Mouse (Mus musculus) heart, embryonic 14.5 days (tissue): Measurements from ENCODE around the gene Adgrg5. TPM values are rescaled to one million over a fixed set of nuclear protein-coding genes. Genes with fewer than 3 reads are reported as not detected.

Source experiments
- ATAC-seq: fragments of 200-750 bp; cut with Nextera tagmentation; 2 replicates; pipeline ENCODE4 v1.8.0; 2017; ENCODE audit warnings: low read depth, moderate TSS enrichment; ENCODE audit not compliant: insufficient number of reproducible peaks, insufficient read depth, low FRiP score
- H3K27ac ChIP-seq, 2 experiments: fragments of 200-500 bp in 1 of 2; fragments of 300-500 bp in 1 of 2; sonication (generic) in 1 of 2; replicated peaks in 1 of 2; 2 replicates each; pipeline ENCODE4 v1.5.1; 2012 to 2014; ENCODE audit warnings: low read depth in 2 of 2, low read length in 2 of 2, control low read depth in 1 of 2, mild to moderate bottlenecking in 1 of 2, mixed read lengths in 1 of 2; ENCODE audit not compliant: control insufficient read depth in 1 of 2, insufficient read depth in 1 of 2
- H3K27me3 ChIP-seq: fragments of 300-500 bp; sonication (generic); 2 replicates; pipeline ENCODE4 v1.6.1; 2014; ENCODE audit warnings: mild to moderate bottlenecking, low read length, control low read depth; ENCODE audit not compliant: control insufficient read depth, insufficient read depth
- H3K36me3 ChIP-seq: fragments of 300-500 bp; sonication (generic); 2 replicates; pipeline ENCODE4 v1.6.1; 2014; ENCODE audit warnings: mild to moderate bottlenecking, control low read depth, low read length, mixed read lengths; ENCODE audit not compliant: control insufficient read depth, insufficient read depth
- H3K4me1 ChIP-seq, 2 experiments: fragments of 200-500 bp in 1 of 2; fragments of 300-500 bp in 1 of 2; sonication (generic) in 1 of 2; 2 replicates each; pipeline ENCODE4 v1.6.1; 2012 to 2014; ENCODE audit warnings: low read length in 2 of 2, control low read depth in 1 of 2, mixed read lengths in 1 of 2; ENCODE audit not compliant: control insufficient read depth in 2 of 2, insufficient read depth in 2 of 2
- H3K4me2 ChIP-seq: fragments of 300-500 bp; sonication (generic); 2 replicates; pipeline ENCODE4 v1.6.1; 2014; ENCODE audit warnings: mild to moderate bottlenecking, low read length
- H3K4me3 ChIP-seq, 2 experiments: fragments of 200-500 bp in 1 of 2; fragments of 300-500 bp in 1 of 2; sonication (generic) in 1 of 2; 2 replicates each; pipeline ENCODE4 v1.5.1; 2012 to 2014; ENCODE audit warnings: low read length in 2 of 2, mild to moderate bottlenecking in 2 of 2, control low read depth in 1 of 2, low read depth in 1 of 2, moderate library complexity in 1 of 2; ENCODE audit not compliant: control insufficient read depth in 1 of 2, insufficient read depth in 1 of 2
- H3K9ac ChIP-seq: fragments of 300-500 bp; sonication (generic); 2 replicates; pipeline ENCODE4 v1.6.1; 2014; ENCODE audit warnings: mild to moderate bottlenecking, low read length
- H3K9me3 ChIP-seq: fragments of 300-500 bp; sonication (generic); 2 replicates; pipeline ENCODE4 v1.6.1; 2016; ENCODE audit warnings: low read length, control low read depth; ENCODE audit not compliant: control insufficient read depth
- WGBS: fragments of 180-500 bp; shearing (Covaris S2); extraction: QIAGEN DNeasy Blood & Tissue Kit; methylation state at CpG from one replicate; pipeline ENCODE4 v1.1.7; 2014; 5-methylcytosine and 5-hydroxymethylcytosine counted together
- polyA plus RNA-seq: library from polyadenylated mRNA; unstranded; fragments of >200 nt; fragmentation: Nextera tagmentation; extraction: Ambion mirVana; gene quantifications from 2 replicates; pipeline ENCODE4 v1.2.1, GENCODE M21; 2014

Adgrg5 gene
- polyA plus RNA-seq, 1 experiment from 2014 or later, result 0.07 TPM

DNA sequence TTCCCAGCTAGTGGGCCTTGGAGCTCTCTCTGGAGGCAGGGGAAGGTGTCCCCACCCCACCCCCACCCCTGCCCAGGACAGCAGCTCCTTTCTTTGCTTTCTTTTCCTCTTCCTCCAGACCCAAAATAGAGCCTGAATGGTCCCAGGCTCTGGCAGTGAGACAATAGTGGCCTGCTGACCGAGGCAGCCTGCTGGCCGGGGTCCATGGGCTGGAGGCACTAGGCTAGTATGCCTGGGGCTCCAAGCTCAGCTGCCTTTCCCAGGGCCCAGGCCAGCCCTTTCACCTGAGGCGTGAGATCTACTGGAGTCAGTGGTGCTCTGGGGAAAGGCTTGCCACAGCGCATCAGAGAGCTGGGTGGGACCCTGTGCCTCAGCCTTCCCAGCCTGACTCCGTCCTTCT lies 69.0 kb downstream of the Adgrg5 start:
- H3K9ac ChIP-seq, result peak overlapping the region; percentile 17; the same call in 1 of the 2 replicates
- H3K36me3 ChIP-seq, result no peaks in the 10 kb centered on the region
- no peak for ATAC-seq
- no peaks in the 10 kb centered on the region for H3K9me3 ChIP-seq
- H3K4me2 ChIP-seq, result no peak overlapping the region
- H3K4me3 ChIP-seq, result no peak overlapping the region
- no peaks in the 10 kb centered on the region for H3K27me3 ChIP-seq
- peaks cover 20 to 39% of the 10 kb centered on the region in 2 experiments for H3K4me1 ChIP-seq
- H3K27ac ChIP-seq, result peak overlapping the region; percentile 29 to 35; a peak in 3 of 4 replicates
- WGBS, result 51% methylated on average over 5 of the region's 5 CpGs

Other genes with a start within 250 kb of the Adgrg5 start
- not detected in 2 replicates for gene Pllp, start 227.4 kb upstream of the Adgrg5 start, polyA plus RNA-seq
- not detected in 2 replicates for gene Ccl22, start 178.1 kb upstream of the Adgrg5 start, polyA plus RNA-seq
- 8.1 and 10.4 TPM in 2 replicates for gene Cx3cl1, start 151.7 kb upstream of the Adgrg5 start, polyA plus RNA-seq
- 0.45 TPM in 1 of 2 replicates, not detected in the other for gene Ccl17, start 113.2 kb upstream of the Adgrg5 start, polyA plus RNA-seq
- 175 and 181 TPM in 2 replicates for gene Coq9, start 85.4 kb upstream of the Adgrg5 start, polyA plus RNA-seq
- gene Ciapin1, start 85.3 kb upstream of the Adgrg5 start, polyA plus RNA-seq, result 72.7 and 80.2 TPM in 2 replicates
- gene Polr2c, start 66.2 kb upstream of the Adgrg5 start, polyA plus RNA-seq, result 126 and 129 TPM in 2 replicates
- gene Dok4, start 47.4 kb upstream of the Adgrg5 start, polyA plus RNA-seq, result 27.8 and 28.2 TPM in 2 replicates
- gene Ccdc102a, start 5.6 kb upstream of the Adgrg5 start, polyA plus RNA-seq, result 20.8 and 25.8 TPM in 2 replicates
- 2.7 and 2.9 TPM in 2 replicates for gene Adgrg1, start 51.1 kb downstream of the Adgrg5 start, polyA plus RNA-seq
- 3.4 and 3.7 TPM in 2 replicates for gene Adgrg3, start 94.0 kb downstream of the Adgrg5 start, polyA plus RNA-seq
- gene Drc7, start 131.4 kb downstream of the Adgrg5 start, polyA plus RNA-seq, result not detected in 2 replicates
- 15.0 and 15.2 TPM in 2 replicates for gene Katnb1, start 157.5 kb downstream of the Adgrg5 start, polyA plus RNA-seq